Mouse (Mus musculus) heart, embryonic 14.5 days (tissue): ENCODE measurements around the gene Rnft2. TPM values are rescaled to one million over a fixed set of nuclear protein-coding genes. Genes with fewer than 3 reads are reported as not detected.

Experiments used
- ATAC-seq: fragments of 200-750 bp; cut with Nextera tagmentation; 2 replicates; pipeline ENCODE4 v1.8.0; 2017; ENCODE audit warnings: low read depth, moderate TSS enrichment; ENCODE audit not compliant: insufficient number of reproducible peaks, insufficient read depth, low FRiP score
- H3K27ac ChIP-seq, 2 experiments: fragments of 200-500 bp in 1 of 2; fragments of 300-500 bp in 1 of 2; sonication (generic) in 1 of 2; replicated peaks in 1 of 2; 2 replicates each; pipeline ENCODE4 v1.5.1; 2012 to 2014; ENCODE audit warnings: low read depth in 2 of 2, low read length in 2 of 2, control low read depth in 1 of 2, mild to moderate bottlenecking in 1 of 2, mixed read lengths in 1 of 2; ENCODE audit not compliant: control insufficient read depth in 1 of 2, insufficient read depth in 1 of 2
- H3K27me3 ChIP-seq: fragments of 300-500 bp; sonication (generic); 2 replicates; pipeline ENCODE4 v1.6.1; 2014; ENCODE audit warnings: mild to moderate bottlenecking, low read length, control low read depth; ENCODE audit not compliant: control insufficient read depth, insufficient read depth
- H3K36me3 ChIP-seq: fragments of 300-500 bp; sonication (generic); 2 replicates; pipeline ENCODE4 v1.6.1; 2014; ENCODE audit warnings: mild to moderate bottlenecking, control low read depth, low read length, mixed read lengths; ENCODE audit not compliant: control insufficient read depth, insufficient read depth
- H3K4me1 ChIP-seq, 2 experiments: fragments of 200-500 bp in 1 of 2; fragments of 300-500 bp in 1 of 2; sonication (generic) in 1 of 2; 2 replicates each; pipeline ENCODE4 v1.6.1; 2012 to 2014; ENCODE audit warnings: low read length in 2 of 2, control low read depth in 1 of 2, mixed read lengths in 1 of 2; ENCODE audit not compliant: control insufficient read depth in 2 of 2, insufficient read depth in 2 of 2
- H3K4me2 ChIP-seq: fragments of 300-500 bp; sonication (generic); 2 replicates; pipeline ENCODE4 v1.6.1; 2014; ENCODE audit warnings: mild to moderate bottlenecking, low read length
- H3K4me3 ChIP-seq, 2 experiments: fragments of 200-500 bp in 1 of 2; fragments of 300-500 bp in 1 of 2; sonication (generic) in 1 of 2; 2 replicates each; pipeline ENCODE4 v1.5.1; 2012 to 2014; ENCODE audit warnings: low read length in 2 of 2, mild to moderate bottlenecking in 2 of 2, control low read depth in 1 of 2, low read depth in 1 of 2, moderate library complexity in 1 of 2; ENCODE audit not compliant: control insufficient read depth in 1 of 2, insufficient read depth in 1 of 2
- H3K9ac ChIP-seq: fragments of 300-500 bp; sonication (generic); 2 replicates; pipeline ENCODE4 v1.6.1; 2014; ENCODE audit warnings: mild to moderate bottlenecking, low read length
- H3K9me3 ChIP-seq: fragments of 300-500 bp; sonication (generic); 2 replicates; pipeline ENCODE4 v1.6.1; 2016; ENCODE audit warnings: low read length, control low read depth; ENCODE audit not compliant: control insufficient read depth
- WGBS: fragments of 180-500 bp; shearing (Covaris S2); extraction: QIAGEN DNeasy Blood & Tissue Kit; methylation state at CpG from one replicate; pipeline ENCODE4 v1.1.7; 2014; 5-methylcytosine and 5-hydroxymethylcytosine counted together
- polyA plus RNA-seq: library from polyadenylated mRNA; unstranded; fragments of >200 nt; fragmentation: Nextera tagmentation; extraction: Ambion mirVana; gene quantifications from 2 replicates; pipeline ENCODE4 v1.2.1, GENCODE M21; 2014

Gene Rnft2
- polyA plus RNA-seq, 1 experiment from 2014 or later, result 1.2 TPM

- 88% methylated on average over 8 of the region's 8 CpGs for WGBS
- H3K9ac ChIP-seq, result no peak overlapping the region
- H3K4me1 ChIP-seq, result peaks cover 0 to 9% of the 10 kb centered on the region in 2 experiments; a peak in 3 of 4 replicates
- no peak overlapping the region for H3K4me3 ChIP-seq
- no peak for ATAC-seq
- no peak overlapping the region for H3K27ac ChIP-seq
- no peak overlapping the region for H3K4me2 ChIP-seq
- no peaks in the 10 kb centered on the region; the same call in 1 of the 2 replicates for H3K27me3 ChIP-seq
- peaks cover 57% of the 10 kb centered on the region for H3K36me3 ChIP-seq
- no peaks in the 10 kb centered on the region for H3K9me3 ChIP-seq
Observed at GRCm38 (mm10) chr5:118262418-118262817, 17.5 kb upstream of the Rnft2 start.

DNA sequence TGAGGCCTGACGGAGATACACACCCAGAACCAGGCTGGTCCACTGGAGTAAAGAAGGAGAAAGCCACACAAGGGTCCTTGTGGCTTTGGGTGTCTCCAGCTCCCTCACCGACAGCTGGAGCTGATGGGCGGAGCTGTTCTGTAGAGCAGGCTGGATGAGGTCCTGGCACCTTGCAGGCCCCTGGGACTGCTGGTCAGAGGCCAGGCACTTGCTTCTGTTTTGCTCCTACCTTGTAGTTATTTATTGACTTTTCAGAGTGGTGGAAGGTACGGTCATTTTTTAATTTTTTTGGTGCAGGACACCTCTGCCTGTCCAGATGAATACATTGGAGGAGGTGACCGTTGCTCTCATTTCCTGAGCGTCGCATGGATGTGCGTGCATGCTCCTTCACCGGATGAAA lies 16.3 kb upstream of the Rnft2 start:
- Histone ChIP-seq H3K4me3 (no peak overlapping the region), H3K9ac (no peak overlapping the region), H3K9me3 (no peaks in the 10 kb centered on the region), H3K27ac (no peak overlapping the region), H3K4me1 (peaks cover 0 to 9% of the 10 kb centered on the region in 2 experiments; a peak in 3 of 4 replicates), H3K4me2 (no peak overlapping the region), H3K27me3 (no peaks in the 10 kb centered on the region), H3K36me3 (peaks cover 68% of the 10 kb centered on the region)
- no peak for ATAC-seq
- 92% methylated on average over 9 of the region's 9 CpGs for WGBS

GRCm38 (mm10) chr5:118260642-118261041 lies 15.7 kb upstream of the Rnft2 start:
- Histone ChIP-seq H3K9ac (no peak overlapping the region), H3K4me3 (no peak overlapping the region), H3K9me3 (no peaks in the 10 kb centered on the region), H3K27me3 (no peaks in the 10 kb centered on the region), H3K36me3 (peaks cover 73% of the 10 kb centered on the region), H3K27ac (no peak overlapping the region), H3K4me1 (peaks cover 0 to 9% of the 10 kb centered on the region in 2 experiments; a peak in 3 of 4 replicates), H3K4me2 (no peak overlapping the region)
- no peak for ATAC-seq
- 91% methylated on average over 11 of the region's 11 CpGs for WGBS

- no peak overlapping the region for H3K27ac ChIP-seq
- no peak overlapping the region for H3K4me2 ChIP-seq
- H3K9me3 ChIP-seq, result no peaks in the 10 kb centered on the region
- 75% methylated on average over 10 of the region's 10 CpGs for WGBS
- no peaks in the 10 kb centered on the region for H3K27me3 ChIP-seq
- ATAC-seq, result no peak
- peaks cover 0 to 9% of the 10 kb centered on the region in 2 experiments; a peak in 3 of 4 replicates for H3K4me1 ChIP-seq
- peaks cover 74% of the 10 kb centered on the region for H3K36me3 ChIP-seq
- no peak overlapping the region for H3K4me3 ChIP-seq
- no peak overlapping the region for H3K9ac ChIP-seq
Observed at GRCm38 (mm10) chr5:118260055-118260454, 15.1 kb upstream of the Rnft2 start.

GRCm38 (mm10) chr5:118259636-118260035 lies 14.7 kb upstream of the Rnft2 start:
- Histone ChIP-seq H3K9ac (no peak overlapping the region), H3K36me3 (peaks cover 74% of the 10 kb centered on the region), H3K4me3 (no peak overlapping the region), H3K27ac (no peak overlapping the region), H3K4me2 (no peak overlapping the region), H3K27me3 (no peaks in the 10 kb centered on the region), H3K9me3 (no peaks in the 10 kb centered on the region), H3K4me1 (peaks cover 0 to 9% of the 10 kb centered on the region in 2 experiments; a peak in 3 of 4 replicates)
- WGBS, result 66% methylated on average over 6 of the region's 6 CpGs
- no peak for ATAC-seq

DNA sequence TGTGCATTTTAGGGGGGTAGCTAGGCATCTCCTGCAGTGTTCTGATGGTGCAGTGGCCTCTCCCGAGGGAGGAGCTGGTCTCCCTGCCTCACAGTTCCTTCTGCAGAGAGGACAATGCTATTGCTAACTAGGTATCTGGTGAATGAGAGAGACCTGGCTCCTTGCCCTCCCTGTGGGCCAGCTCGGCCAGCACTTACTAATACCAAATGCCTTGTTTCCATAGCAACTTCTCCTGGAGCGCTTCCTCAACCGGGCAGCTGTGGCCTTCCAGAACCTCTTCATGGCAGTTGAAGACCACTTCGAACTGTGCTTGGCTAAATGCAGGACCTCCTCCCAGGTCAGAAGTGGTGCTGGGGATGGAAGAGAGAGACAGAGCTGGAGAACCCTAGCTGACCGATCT lies 14.2 kb upstream of the Rnft2 start:
- H3K36me3 ChIP-seq, result peaks cover 74% of the 10 kb centered on the region
- H3K9me3 ChIP-seq, result no peaks in the 10 kb centered on the region
- no peaks in the 10 kb centered on the region for H3K27me3 ChIP-seq
- no peak overlapping the region for H3K27ac ChIP-seq
- no peak overlapping the region for H3K9ac ChIP-seq
- no peak overlapping the region for H3K4me3 ChIP-seq
- H3K4me1 ChIP-seq, result peaks cover 0 to 9% of the 10 kb centered on the region in 2 experiments; a peak in 3 of 4 replicates
- WGBS, result 70% methylated on average over 6 of the region's 6 CpGs
- no peak overlapping the region for H3K4me2 ChIP-seq
- ATAC-seq, result no peak

DNA sequence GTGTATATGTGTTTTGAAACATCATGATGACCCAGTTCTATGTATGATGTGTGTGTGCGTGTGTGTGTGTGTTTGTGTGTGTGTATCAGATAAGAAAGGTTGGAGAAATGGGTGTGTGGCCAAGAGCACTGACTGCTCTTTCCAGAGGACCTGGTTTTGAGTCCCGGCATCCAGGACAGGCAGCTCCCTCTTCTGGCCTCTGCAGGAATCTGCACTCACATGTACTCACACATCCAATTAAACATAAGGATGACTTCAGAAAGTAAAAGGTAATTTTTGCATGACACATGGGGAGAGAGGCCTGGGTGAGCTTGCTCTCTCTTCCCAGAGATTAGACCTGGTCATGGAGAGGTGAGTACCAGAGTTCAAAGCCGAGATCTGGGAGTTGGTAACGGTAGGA lies 12.1 kb upstream of the Rnft2 start:
- peaks cover 61% of the 10 kb centered on the region for H3K36me3 ChIP-seq
- no peak overlapping the region for H3K27ac ChIP-seq
- no peak overlapping the region for H3K4me3 ChIP-seq
- H3K4me2 ChIP-seq, result no peak overlapping the region
- peaks cover 0 to 9% of the 10 kb centered on the region in 2 experiments; a peak in 3 of 4 replicates for H3K4me1 ChIP-seq
- no peaks in the 10 kb centered on the region for H3K9me3 ChIP-seq
- H3K9ac ChIP-seq, result no peak overlapping the region
- no peaks in the 10 kb centered on the region for H3K27me3 ChIP-seq
- WGBS, result 93% methylated on average over 4 of the region's 4 CpGs
- ATAC-seq, result no peak

GRCm38 (mm10) chr5:118253551-118253950 lies 8.6 kb upstream of the Rnft2 start:
- WGBS, result 70% methylated on average over 3 of the region's 3 CpGs
- H3K27me3 ChIP-seq, result no peaks in the 10 kb centered on the region
- no peaks in the 10 kb centered on the region for H3K9me3 ChIP-seq
- H3K4me1 ChIP-seq, result peaks cover 0 to 6% of the 10 kb centered on the region in 2 experiments; a peak in 1 of 4 replicates
- no peak overlapping the region for H3K9ac ChIP-seq
- no peak for ATAC-seq
- H3K36me3 ChIP-seq, result peaks cover 39% of the 10 kb centered on the region
- H3K27ac ChIP-seq, result no peak overlapping the region
- no peak overlapping the region for H3K4me2 ChIP-seq
- no peak overlapping the region for H3K4me3 ChIP-seq
